Mouse (Mus musculus): ENCODE measurements around the gene Tbx3. TPM values are rescaled to one million over a fixed set of nuclear protein-coding genes. Genes with fewer than 3 reads are reported as not detected.

Tbx3 gene
- polyA plus RNA-seq, 1 experiment from 2014 or later = 1.7 TPM

- WGBS = 30% methylated on average over 2 of the region's 2 CpGs
- H3K4me3 ChIP-seq = no peak overlapping the region
- H3K9ac ChIP-seq = no peak overlapping the region
- no peaks in the 10 kb centered on the region for H3K9me3 ChIP-seq (replicated peaks)
- H3K27me3 ChIP-seq = peaks cover 54% of the 10 kb centered on the region
- ATAC-seq = no peak
- H3K4me2 ChIP-seq = no peak overlapping the region
- no peaks in the 10 kb centered on the region for H3K4me1 ChIP-seq
- no peaks in the 10 kb centered on the region for H3K36me3 ChIP-seq (ENCODE audit: poor library complexity, severe bottlenecking)
- no peak overlapping the region for H3K27ac ChIP-seq
These were observed 23.5 kb upstream of the Tbx3 start for GRCm38 (mm10) chr5:119646965-119647364.

DNA sequence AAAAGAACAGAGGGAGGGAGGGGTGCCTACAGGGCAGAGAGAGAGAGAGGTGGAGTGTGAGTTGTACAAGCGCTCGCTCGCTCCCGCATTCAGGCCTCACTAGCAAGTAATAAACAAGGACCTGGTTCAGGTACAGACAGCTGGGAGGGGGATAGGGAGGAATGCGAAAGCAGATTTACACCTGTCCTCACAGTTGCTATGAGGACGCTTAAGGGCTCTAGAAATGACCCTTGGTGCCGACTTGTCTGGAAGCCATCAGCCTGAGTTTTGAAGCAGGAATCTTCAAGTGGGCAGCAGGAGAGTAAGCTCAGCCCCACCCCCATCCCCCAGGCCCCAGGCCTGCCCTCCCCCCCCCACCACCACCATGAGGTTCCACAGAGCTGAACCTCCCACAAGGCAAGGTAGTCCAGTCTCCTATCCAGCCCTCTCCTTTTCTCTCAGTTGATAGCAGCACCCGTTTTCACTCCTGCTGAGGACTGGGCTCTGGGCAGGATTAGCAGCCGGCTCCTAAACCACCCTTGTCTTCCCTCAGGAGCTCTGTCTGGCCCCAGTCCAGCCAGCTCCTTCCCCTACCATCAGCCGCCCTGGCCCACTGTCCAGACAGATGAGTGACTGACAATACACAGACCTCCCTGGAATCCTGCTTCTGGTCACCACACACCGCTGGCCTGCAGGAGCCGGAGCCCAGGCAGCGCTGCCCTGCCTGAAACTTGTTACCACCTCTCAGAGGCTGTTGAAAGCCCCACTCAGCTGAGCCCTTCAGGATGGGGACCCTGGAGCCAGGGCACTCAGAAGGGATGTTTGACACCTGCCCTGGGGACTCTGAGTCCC lies 19.1 kb upstream of the Tbx3 start:
- no peak overlapping the region for H3K27ac ChIP-seq
- peaks cover 69% of the 10 kb centered on the region for H3K27me3 ChIP-seq
- no peak overlapping the region for H3K4me3 ChIP-seq
- WGBS = 29% methylated on average over 13 of the region's 13 CpGs
- H3K4me2 ChIP-seq = no peak overlapping the region
- H3K9me3 ChIP-seq (replicated peaks) = no peaks in the 10 kb centered on the region
- H3K4me1 ChIP-seq = no peaks in the 10 kb centered on the region
- ATAC-seq = no peak
- H3K9ac ChIP-seq = no peak overlapping the region
- no peaks in the 10 kb centered on the region for H3K36me3 ChIP-seq (ENCODE audit: poor library complexity, severe bottlenecking)

GRCm38 (mm10) chr5:119656354-119656753 lies 14.1 kb upstream of the Tbx3 start:
- H3K9ac ChIP-seq = no peak overlapping the region
- ATAC-seq = no peak
- H3K4me3 ChIP-seq = no peak overlapping the region
- H3K4me2 ChIP-seq = no peak overlapping the region
- 3% methylated on average over 7 of the region's 7 CpGs for WGBS
- no peak overlapping the region for H3K27ac ChIP-seq
- peaks cover 95% of the 10 kb centered on the region for H3K27me3 ChIP-seq
- H3K36me3 ChIP-seq (ENCODE audit: poor library complexity, severe bottlenecking) = no peaks in the 10 kb centered on the region
- no peaks in the 10 kb centered on the region for H3K9me3 ChIP-seq (replicated peaks)
- no peaks in the 10 kb centered on the region; the same call in 1 of the 2 replicates for H3K4me1 ChIP-seq

DNA sequence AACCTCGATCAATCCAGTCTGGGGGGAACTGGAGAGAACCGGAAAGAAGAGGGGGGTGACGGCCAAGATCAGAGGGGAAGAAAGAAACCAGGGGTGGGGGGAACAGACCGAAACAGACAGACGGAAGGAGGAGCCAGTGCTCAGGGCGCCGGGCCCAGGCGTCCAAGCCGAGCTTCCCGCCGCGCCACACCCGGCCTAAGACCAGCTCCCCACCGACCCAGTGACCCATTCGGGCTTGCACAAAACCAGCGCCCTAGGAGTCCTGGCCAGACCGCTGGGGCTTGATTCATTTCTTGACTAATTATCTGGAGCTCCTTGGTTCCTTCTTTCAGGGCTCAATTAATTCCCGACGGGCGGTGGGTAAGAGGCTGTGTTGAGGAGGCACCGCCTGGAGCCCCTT lies 13.6 kb upstream of the Tbx3 start:
- H3K4me1 ChIP-seq = no peaks in the 10 kb centered on the region; the same call in 1 of the 2 replicates
- H3K9me3 ChIP-seq (replicated peaks) = no peaks in the 10 kb centered on the region
- no peak overlapping the region for H3K27ac ChIP-seq
- H3K36me3 ChIP-seq (ENCODE audit: poor library complexity, severe bottlenecking) = no peaks in the 10 kb centered on the region
- H3K27me3 ChIP-seq = peaks cover 95% of the 10 kb centered on the region
- no peak for ATAC-seq
- WGBS = 1% methylated on average over 21 of the region's 21 CpGs
- H3K9ac ChIP-seq = no peak overlapping the region
- H3K4me3 ChIP-seq = no peak overlapping the region
- H3K4me2 ChIP-seq = no peak overlapping the region

- no peaks in the 10 kb centered on the region; the same call in 1 of the 2 replicates for H3K4me1 ChIP-seq
- WGBS = 0% methylated on average over 6 of the region's 6 CpGs
These were observed 13.1 kb upstream of the Tbx3 start for GRCm38 (mm10) chr5:119657362-119657761.

DNA sequence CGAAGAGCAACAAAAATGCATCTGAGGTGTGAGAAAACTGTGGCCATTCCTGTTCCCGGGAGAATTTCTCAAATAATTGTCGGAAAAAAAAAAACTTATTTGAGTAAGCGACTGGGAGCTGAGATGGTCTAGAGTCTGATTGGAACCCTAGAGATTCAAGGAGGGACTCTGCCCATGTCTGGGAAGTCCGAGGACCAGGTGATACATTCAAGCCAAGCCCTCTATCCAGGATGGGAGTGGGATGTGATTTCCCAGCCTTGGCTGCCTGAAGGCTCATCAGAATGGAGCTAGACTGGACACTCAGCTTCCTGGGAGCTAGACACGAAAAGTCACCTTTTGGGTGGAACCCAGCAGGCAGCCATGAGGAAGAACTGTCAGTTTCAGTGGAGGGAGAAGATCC lies 12.7 kb upstream of the Tbx3 start:
- ATAC-seq = no peak
- H3K9me3 ChIP-seq (replicated peaks) = no peaks in the 10 kb centered on the region
- H3K4me3 ChIP-seq = no peak overlapping the region
- no peak overlapping the region for H3K9ac ChIP-seq
- H3K4me2 ChIP-seq = no peak overlapping the region
- 4% methylated on average over 6 of the region's 6 CpGs for WGBS
- H3K27me3 ChIP-seq = peaks cover 96% of the 10 kb centered on the region
- H3K27ac ChIP-seq = no peak overlapping the region
- no peaks in the 10 kb centered on the region; the same call in 1 of the 2 replicates for H3K4me1 ChIP-seq
- no peaks in the 10 kb centered on the region for H3K36me3 ChIP-seq (ENCODE audit: poor library complexity, severe bottlenecking)

More at GRCm38 (mm10) chr5:119657362-119657761, 13.1 kb upstream of the Tbx3 start:
- Histone ChIP-seq H3K9ac (no peak overlapping the region), H3K4me3 (no peak overlapping the region), H3K9me3 (replicated peaks) (no peaks in the 10 kb centered on the region), H3K36me3 (ENCODE audit: poor library complexity, severe bottlenecking) (no peaks in the 10 kb centered on the region), H3K27ac (no peak overlapping the region), H3K4me2 (no peak overlapping the region), H3K27me3 (peaks cover 96% of the 10 kb centered on the region)
- ATAC-seq = no peak

DNA sequence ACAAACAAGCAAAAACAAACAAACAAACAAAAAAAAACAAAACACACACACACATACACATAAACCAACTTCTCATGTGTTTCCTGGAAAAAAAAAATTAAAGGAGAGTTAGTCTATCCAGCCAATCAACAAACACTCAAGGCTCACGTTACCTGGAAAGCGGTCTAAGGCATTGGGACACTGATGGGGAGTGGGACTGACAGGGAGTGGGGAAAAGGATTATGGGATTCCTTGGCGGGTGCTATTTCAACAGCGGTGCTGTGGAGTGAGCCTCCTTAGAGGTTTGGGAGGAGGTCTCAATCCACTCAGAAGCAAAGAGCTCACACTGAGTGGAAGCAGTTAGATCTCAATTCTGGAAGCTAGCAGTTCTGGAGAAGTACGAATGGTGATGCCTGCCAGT lies 12.1 kb upstream of the Tbx3 start:
- no peaks in the 10 kb centered on the region; the same call in 1 of the 2 replicates for H3K4me1 ChIP-seq
- no peak overlapping the region for H3K27ac ChIP-seq
- no peak overlapping the region for H3K9ac ChIP-seq
- H3K27me3 ChIP-seq = peaks cover 99% of the 10 kb centered on the region
- WGBS = 0% methylated on average over 5 of the region's 5 CpGs
- no peaks in the 10 kb centered on the region for H3K9me3 ChIP-seq (replicated peaks)
- H3K36me3 ChIP-seq (ENCODE audit: poor library complexity, severe bottlenecking) = no peaks in the 10 kb centered on the region
- H3K4me2 ChIP-seq = no peak overlapping the region
- no peak overlapping the region for H3K4me3 ChIP-seq
- no peak for ATAC-seq

- no peak for ATAC-seq
- 1% methylated on average over 3 of the region's 3 CpGs for WGBS
These were observed 11.4 kb upstream of the Tbx3 start for GRCm38 (mm10) chr5:119659041-119659440.

GRCm38 (mm10) chr5:119660526-119661410 lies 9.7 kb upstream of the Tbx3 start:
- Histone ChIP-seq H3K9ac (no peak overlapping the region), H3K27me3 (peaks cover 99% of the 10 kb centered on the region), H3K27ac (no peak overlapping the region), H3K4me3 (no peak overlapping the region), H3K4me2 (no peak overlapping the region), H3K4me1 (no peaks in the 10 kb centered on the region; the same call in 1 of the 2 replicates), H3K9me3 (replicated peaks) (no peaks in the 10 kb centered on the region), H3K36me3 (ENCODE audit: poor library complexity, severe bottlenecking) (no peaks in the 10 kb centered on the region)
- no peak for ATAC-seq
- 1% methylated on average over 25 of the region's 25 CpGs for WGBS

More at GRCm38 (mm10) chr5:119659041-119659440, 11.4 kb upstream of the Tbx3 start:
- Histone ChIP-seq H3K36me3 (ENCODE audit: poor library complexity, severe bottlenecking) (no peaks in the 10 kb centered on the region), H3K4me3 (no peak overlapping the region), H3K4me2 (no peak overlapping the region), H3K27me3 (peaks cover 99% of the 10 kb centered on the region), H3K9me3 (replicated peaks) (no peaks in the 10 kb centered on the region), H3K27ac (no peak overlapping the region), H3K4me1 (no peaks in the 10 kb centered on the region; the same call in 1 of the 2 replicates), H3K9ac (no peak overlapping the region)

GRCm38 (mm10) chr5:119661474-119661873 lies 9.0 kb upstream of the Tbx3 start:
- no peak overlapping the region for H3K27ac ChIP-seq
- no peaks in the 10 kb centered on the region for H3K9me3 ChIP-seq (replicated peaks)
- ATAC-seq = no peak
- H3K27me3 ChIP-seq = peaks cover 99% of the 10 kb centered on the region
- H3K4me3 ChIP-seq = no peak overlapping the region
- no peak overlapping the region for H3K9ac ChIP-seq
- no peaks in the 10 kb centered on the region for H3K36me3 ChIP-seq (ENCODE audit: poor library complexity, severe bottlenecking)
- 2% methylated on average over 11 of the region's 11 CpGs for WGBS
- no peaks in the 10 kb centered on the region; the same call in 1 of the 2 replicates for H3K4me1 ChIP-seq
- H3K4me2 ChIP-seq = no peak overlapping the region

DNA sequence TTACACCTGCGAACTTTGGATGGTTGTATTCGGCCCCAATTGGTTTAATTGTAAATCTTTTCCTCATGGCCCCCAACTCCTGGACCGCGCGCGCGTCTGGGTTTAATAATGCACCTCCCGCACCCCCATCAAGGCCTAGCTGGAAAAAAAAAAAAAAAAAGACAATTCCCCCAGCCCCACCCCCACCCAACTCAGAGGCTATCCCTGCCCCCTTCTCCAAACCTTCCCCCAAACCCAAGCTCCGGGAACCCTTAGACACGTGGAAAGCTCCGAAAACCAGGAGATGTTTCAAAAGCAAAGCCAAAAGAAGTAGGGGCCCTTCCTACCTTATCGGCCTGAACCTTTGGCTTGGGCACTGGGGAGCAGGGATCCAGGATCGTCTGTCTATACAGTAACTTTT lies 8.1 kb upstream of the Tbx3 start:
- Histone ChIP-seq H3K4me3 (no peak overlapping the region), H3K4me1 (no peaks in the 10 kb centered on the region), H3K9ac (no peak overlapping the region), H3K27me3 (peaks cover 99% of the 10 kb centered on the region), H3K9me3 (replicated peaks) (no peaks in the 10 kb centered on the region), H3K36me3 (ENCODE audit: poor library complexity, severe bottlenecking) (no peaks in the 10 kb centered on the region), H3K4me2 (no peak overlapping the region), H3K27ac (no peak overlapping the region)
- whole genome bisulfite sequencing = 0% methylated on average over 13 of the region's 13 CpGs
- ATAC-seq = no peak

GRCm38 (mm10) chr5:119662731-119663130 lies 7.7 kb upstream of the Tbx3 start:
- Histone ChIP-seq H3K36me3 (ENCODE audit: poor library complexity, severe bottlenecking) (no peaks in the 10 kb centered on the region), H3K9ac (no peak overlapping the region), H3K27me3 (peaks cover 99% of the 10 kb centered on the region), H3K4me2 (no peak overlapping the region), H3K4me1 (no peaks in the 10 kb centered on the region), H3K9me3 (replicated peaks) (no peaks in the 10 kb centered on the region), H3K4me3 (no peak overlapping the region), H3K27ac (no peak overlapping the region)
- ATAC-seq = no peak
- under 1% methylated on average over 12 of the region's 12 CpGs for WGBS
